Mouse (Mus musculus): Measurements from ENCODE around the gene Slc15a5.

Slc15a5 gene

DNA sequence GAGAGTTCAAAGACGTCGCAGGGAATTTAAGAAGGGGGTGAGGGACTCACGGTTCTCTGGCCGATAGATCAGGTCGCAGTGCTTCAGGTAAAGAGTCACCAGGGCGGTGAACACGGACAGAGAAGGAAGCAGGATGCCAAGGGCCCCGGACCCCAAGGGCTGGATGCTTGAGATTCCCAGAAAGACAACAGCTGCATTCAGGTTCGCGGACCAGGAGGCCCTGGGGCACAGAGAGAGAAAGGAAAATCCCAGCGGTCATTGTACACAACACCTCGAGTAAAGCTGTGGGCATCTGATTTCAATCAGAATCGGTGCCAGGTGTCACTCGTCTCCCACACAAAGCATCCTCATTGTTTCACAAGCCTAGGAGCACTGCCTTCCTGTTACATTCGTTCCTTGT, 24.1 kb downstream of the Slc15a5 start:
- DNase-seq (ENCODE audit: low spot score), result no peak

DNA sequence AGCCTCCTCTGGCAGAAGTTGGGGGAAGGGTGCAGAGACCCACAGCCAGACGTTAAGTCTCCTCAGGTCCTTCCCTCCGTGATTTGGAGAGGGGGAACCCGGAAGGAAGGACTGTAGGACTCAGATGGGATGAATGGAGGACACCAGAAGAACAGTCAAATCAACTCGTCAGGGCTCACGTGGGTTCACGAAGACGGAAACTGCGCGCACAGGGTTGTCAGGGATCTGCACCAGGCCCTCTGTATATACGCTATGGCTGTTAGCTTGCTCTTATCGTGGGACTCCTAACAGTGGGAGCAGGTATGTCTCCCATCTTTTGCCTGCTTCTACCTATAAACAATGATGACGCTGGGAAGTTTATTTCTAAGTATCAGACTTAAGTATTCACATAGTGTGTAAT, 24.8 kb downstream of the Slc15a5 start:
- no peak for DNase-seq (ENCODE audit: low spot score)

DNA sequence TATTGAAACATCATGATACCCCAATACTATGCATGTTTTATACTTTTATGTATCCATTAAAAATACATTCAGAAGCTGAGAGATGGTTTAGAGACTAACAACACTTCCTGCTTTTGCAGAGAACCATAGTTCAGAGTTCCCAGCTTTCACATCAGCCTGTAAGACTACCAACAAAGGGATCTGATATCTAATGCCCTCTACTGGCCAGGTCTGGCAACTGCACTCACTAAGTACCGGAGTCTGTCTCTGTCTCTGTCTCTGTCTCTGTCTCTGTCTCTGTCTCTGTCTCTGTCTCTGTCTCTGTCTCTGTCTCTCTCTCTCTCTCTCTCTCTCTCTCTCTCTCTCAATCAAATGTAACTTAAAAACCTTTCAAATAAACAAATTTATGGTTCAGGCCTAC, 25.6 kb downstream of the Slc15a5 start:
- no peak for DNase-seq (ENCODE audit: low spot score)

DNA sequence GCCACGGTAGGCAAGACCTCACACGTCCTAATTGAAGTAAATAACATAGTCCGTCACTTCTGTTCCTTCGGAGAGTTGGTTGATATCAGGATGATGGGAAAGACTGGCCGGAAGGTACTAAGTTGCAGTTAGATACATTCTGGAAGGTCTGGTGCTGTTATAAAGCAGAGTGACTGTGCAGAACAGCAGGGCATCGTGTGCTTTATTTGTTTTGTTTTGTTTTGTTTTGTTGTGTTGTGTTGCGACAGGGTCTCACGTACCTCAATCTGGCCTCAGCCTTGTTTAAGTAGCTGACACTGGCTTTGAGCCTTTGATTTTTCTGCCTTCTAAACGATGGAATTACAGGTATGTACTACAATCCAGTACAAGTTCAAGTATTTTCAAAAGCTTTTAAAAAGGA, 26.0 kb downstream of the Slc15a5 start:
- DNase-seq (ENCODE audit: low spot score), result no peak

DNA sequence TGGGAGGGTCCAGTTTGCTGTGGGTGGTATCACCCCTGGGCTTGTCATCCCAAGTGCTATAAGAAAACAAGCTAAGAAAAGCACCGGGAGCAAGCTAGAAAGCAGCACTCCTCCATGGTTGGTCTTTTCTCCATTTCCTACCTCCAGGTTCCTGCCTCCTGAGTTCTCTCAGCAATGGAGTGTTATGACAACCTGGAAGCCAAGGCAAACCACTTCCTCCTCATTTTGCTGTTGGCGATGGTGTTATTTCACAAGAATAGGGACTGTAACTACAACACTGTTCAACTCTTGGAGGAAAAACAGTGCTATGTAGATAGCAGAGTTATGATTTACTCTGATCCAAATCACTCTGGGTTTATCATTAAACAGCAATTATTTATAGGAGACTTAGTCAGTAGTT, 34.4 kb downstream of the Slc15a5 start:
- no peak for DNase-seq (ENCODE audit: low spot score)

DNA sequence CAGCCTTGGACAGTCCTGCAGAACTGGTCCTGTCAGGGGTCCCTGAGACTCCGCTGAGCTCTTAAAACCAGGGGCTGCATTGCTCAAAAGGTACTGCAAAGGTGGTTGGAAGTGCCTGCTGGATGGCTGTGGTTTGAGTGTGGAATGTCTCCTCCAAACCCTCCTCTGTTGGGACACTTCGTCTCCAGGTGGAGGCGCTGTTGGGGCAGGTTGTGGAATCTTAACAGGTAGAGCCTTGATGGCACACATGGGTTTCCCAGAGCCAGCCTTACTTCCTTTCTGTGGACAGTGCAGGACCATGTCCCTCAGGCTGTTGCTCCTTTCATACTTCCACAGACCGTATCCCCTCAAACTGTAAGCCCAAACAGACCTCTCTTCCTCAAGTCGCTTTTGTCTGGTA, 36.8 kb downstream of the Slc15a5 start:
- no peak for DNase-seq (ENCODE audit: low spot score)

DNA sequence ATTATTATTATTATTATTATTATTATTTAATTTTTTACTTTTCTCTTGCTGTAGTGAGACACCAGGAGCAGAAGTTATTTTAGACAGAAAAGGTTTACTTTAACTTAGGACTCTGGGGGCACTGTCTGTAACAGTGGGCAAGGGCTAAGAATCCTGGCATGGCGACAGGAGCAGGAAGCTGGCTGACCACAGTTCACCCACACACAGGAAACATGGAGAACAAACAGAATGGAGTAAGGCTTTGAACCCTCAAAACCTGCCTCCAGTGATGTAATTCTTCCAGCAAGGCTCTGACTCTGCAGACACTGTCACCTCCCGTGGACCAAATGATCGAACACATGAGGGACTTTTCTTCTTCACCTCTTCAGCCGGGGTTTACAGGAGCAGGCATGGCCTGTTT, 37.9 kb downstream of the Slc15a5 start:
- DNase-seq (ENCODE audit: low spot score), result no peak

DNA sequence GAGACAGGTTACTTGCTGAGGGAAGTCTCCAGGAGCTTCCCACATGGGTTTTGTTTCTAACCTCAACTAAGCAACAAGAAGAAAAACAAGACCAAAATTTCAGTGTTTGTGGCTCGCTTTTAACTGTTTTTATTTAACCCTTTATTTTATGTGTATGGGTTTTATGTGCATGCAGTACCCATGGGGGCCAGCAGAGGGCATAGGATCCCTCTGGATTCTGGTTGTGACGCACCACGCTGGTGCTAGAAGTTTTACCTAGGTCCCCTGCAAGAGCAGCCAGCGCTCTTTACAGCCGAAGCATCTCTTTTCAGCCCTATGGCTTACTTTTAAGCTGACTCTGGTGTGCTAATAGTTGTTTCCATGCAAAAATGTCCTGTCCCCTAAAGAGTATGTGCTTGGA, 42.1 kb downstream of the Slc15a5 start:
- no peak for DNase-seq (ENCODE audit: low spot score)

DNA sequence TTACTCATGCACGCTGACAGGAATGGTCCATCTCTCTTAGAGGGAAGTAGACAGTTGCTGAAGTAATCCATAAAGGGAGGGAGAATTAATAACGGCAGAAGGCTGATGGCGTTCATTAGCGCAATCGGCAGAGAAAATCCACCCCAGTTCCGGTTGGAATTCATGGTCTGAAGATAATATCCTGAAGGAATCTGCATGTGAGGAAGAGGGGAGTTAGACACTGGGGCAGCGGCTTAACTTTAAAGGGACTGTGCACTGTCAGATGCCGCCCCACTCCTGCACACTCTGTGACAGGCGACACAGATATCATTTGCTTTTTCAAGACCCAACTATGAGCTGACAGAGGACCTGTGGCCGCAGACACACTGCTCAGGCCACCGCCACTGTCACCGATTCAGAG, 42.8 kb downstream of the Slc15a5 start:
- no peak for DNase-seq (ENCODE audit: low spot score)

DNA sequence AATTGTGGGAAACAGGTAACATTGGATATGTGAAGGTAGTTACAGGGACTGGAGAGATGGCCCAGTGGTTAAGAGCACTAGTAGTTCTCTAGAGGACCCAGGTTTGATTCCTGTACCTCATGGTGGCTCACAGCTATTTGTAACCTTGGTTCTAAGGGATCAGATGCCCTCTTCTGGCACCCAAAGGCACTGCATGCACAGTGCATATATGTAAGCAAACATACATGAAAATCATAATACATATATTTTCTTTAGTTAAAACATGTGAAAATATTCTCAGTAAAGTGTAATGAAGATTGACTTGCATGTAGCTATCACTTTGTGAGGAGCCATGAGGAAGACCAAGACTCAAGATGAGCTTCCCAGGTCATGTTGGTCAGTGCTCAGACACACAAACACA, 62.8 kb downstream of the Slc15a5 start:
- no peak for DNase-seq (ENCODE audit: low spot score)

DNA sequence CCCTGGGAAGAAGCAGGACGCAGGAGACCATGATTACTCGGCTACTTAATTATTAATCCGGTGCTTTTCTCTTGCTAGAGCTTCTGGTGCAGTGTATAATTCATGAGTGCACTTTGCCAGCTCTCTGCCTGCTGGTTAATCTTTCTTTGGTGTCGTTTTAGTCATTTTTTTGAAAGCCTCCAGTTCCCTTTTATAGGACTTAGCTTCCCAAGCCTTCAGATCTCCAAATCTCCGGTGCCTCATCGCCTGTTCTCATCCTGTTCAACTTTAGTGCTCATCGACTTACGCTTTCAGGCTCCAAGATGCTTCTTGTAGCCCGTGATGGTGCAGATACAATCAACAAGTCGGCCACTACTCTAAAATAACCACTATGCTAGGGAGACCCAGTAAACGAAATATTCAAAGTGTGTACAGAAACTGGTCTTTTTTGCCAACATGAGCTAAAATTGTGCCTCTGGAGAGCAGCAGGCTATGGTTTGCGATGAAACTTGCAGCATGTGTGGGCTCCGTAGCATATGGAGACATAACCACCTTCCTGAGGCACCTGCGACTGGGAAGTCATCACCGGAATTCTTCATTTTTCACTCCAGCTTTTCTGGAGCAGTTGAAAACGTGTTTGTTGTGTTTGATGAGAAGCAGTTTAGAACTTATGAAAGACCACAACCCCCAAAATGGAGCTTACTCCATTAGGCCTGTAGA, 64.6 kb downstream of the Slc15a5 start:
- DNase-seq (ENCODE audit: low spot score), result no peak

DNA sequence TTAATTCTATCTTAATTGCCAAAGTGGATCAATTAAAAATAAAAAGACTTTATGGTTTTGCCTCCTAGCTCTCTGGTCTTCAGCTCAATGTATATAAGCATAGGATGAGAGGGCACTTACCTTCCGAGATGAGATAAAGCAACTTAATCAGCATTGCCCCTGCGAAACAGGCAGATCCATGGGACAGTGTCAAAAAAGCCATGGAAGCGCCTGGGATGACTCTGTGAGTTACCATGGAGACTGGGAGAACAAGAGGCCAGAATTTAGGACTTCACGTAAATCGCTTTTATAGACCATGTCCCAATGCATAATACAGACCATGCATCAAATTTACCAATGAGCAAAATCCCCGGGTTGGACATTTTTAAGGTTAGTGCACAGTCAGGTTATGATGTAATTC, 67.8 kb downstream of the Slc15a5 start:
- no peak for DNase-seq (ENCODE audit: low spot score)

DNA sequence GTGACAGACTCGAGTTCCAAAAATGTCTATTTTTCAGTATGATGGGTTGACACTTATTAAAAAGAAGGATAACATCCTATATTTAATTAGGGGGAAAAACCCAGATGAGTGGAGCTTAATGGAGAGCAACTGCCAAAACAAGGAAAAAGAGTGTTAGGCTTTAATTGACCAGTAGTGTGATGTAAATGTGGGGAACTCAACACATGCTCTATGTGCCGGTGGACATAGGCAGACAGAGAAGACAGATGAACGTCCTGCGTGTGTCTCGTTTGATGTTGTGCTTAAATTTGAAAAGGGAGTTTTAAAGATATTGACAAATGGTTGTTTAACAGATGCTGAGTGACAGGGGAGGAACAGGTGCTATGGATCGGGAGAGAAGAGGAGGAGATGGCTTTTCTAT, 72.0 kb downstream of the Slc15a5 start:
- DNase-seq (ENCODE audit: low spot score), result no peak

DNA sequence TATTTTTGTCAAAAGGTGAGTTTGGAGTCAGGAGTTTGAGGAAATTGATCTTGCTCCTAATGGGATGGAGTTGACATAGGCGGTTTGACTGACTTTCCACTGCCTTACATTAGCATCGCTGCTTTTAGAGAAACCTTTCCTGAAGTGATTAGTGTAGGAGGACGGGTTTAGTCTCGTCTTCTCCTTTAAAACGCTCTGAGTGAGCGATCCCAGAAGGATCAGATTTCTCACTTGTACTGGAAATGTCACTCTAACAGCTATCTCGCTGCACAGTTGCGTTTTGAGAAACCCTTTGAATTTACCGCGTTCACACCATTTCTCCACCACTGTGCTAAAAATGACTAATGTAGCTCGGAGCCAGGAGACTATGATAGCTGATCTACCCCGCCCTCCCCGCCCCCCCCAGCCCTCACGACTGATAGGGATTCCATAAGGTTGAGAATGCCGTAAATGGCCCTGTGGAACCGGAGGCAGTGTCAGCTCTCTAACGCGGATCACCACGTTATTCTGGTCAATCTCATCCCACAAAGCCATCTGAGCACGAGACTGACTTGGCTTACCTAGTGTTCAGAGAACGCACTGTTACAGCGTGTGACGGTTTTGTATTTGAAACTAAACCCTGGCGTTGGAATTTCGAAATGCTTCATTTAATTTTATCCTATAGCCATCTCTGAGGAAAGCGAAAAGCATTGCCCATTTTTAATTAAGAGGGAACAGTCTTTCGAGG, 73.0 kb downstream of the Slc15a5 start:
- DNase-seq (ENCODE audit: low spot score), result no peak

DNA sequence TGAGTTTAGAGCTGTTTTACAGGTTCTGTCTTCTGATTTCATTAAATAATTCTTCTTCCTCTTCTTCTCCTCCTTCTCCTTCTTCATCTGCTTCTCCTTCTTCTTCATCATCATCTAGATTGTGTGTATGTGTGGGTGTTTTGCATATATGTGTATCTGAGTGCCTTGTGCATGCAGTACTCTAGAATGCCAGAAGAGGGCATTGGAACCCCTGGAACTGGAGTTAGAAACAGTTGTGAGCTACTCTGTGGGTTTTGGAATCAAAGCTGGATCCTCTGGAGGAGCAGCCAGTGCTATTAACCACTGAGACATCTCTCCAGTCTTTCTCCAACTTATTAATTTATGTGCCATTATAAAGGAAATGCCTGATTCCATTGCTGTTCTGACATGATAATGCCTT, 89.9 kb downstream of the Slc15a5 start:
- DNase-seq (ENCODE audit: low spot score), result no peak

DNA sequence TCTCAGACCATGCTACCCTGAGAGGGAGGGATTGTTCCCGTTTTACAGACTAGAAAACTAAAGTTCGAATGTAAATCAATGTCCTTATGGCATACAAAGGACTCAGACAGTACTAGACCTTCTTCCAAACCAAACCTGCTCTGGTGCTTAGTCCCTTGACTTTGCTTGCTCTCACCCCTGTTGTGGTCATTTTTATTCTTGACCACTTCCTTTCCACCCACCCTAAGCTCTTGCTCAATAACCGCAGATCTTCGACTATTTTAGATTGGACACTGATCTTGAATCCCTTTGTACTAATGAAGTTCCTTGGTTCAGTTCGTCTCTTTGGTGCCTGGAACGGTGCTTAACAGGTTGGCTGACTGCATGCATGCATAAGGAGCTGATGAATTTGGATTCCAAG, 94.5 kb downstream of the Slc15a5 start:
- no peak for DNase-seq (ENCODE audit: low spot score)

DNA sequence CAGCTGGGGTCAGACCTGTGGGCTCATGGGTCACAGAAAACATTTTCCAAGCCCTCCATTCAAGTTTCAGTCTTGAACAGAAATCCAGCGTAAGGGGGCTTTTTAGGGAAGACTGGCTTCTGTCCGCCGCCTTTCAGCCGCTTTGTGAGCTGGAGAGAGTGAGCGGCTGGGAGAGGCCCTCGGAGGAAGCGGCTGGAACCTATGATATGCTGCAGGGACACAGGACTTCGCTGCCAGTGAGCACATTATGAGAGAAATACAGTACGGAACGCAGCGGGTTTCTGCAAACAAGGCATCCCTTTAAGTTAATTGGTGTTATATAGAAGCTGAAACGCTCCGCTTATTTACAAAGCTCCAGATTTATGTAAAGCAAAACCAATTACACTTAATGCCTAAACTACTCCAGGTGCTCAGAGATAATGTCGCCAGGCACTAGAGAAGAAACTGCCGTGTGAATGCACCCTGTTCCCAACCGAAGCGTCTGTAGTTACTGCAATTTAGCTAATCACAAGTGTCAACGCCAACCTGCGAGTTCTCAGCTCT, 97.5 kb downstream of the Slc15a5 start:
- no peak for DNase-seq (ENCODE audit: low spot score)

DNA sequence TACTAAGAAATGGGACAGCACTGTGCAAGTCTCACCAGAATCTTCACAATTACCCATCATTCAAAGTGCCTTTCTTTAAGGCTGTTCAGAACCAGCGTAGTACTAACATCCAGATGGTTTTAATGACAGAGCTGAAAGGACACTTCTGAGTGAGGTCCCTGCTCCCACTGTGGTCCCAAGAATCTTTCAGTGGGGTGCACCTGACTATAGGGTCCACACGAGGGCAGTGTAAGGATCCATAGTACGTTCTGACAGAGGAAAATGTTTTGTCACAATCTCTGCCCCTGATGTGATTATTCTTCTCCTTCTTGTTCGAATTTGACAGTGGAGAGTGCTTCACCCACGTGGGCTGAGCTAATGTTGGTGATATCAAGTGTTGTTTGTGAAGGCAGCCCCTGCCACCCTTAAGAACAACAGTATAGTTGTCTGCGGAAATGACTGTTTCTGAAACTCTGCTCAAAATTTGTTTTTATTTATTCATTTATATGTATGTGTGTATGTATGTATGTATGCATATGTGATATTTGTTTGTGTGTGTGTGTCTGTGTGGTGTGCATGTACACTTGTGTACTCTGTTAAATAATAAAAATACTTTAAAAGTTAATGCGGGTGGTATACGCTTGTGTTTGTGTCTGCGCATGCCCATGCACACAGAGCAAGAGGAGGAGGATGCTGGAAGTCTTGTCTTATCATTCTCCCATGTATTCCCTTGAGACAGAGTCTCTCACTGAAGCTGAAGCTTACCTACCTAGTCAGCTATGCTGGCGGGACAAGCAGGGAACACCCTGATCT, 98.6 kb downstream of the Slc15a5 start:
- no peak for DNase-seq (ENCODE audit: low spot score)

DNA sequence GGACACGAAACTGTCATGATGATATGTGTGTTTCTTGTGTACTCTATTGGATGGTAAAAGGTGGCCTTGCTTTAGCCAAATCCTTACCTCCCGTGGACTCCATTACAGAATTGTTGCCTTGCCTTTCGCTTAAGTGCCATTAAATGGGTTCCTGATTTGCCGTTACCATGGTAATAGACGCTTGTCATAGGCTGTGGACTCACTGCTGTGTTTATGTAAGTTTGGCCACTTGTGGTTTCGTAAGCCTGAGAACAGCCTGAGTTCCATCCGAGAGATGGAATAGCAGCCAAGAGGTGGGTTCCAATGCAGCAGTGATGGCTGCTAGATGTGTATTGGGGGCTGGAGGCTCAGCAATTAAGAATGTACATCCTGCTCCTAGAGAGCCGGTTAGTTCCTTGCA, 99.3 kb downstream of the Slc15a5 start:
- no peak for DNase-seq (ENCODE audit: low spot score)

DNA sequence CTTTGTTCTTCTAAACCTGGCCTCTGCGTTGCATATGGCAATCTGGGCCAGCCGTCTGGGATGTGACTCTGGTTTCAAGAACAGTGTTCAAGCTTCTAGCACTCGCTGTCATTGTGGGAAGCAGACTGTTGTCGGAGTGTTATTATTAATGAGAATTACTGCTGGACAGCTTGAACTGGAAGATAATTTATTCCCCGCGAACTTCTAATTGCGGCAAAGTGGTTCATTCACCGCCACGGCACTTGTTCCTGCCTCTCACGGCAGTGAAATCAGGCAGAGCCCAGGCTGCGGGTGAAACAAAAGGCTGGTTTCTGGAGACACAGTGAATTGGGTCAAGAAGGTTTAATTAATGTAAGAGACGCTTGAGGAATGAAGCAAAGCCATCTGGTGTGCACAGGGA, 99.9 kb downstream of the Slc15a5 start:
- no peak for DNase-seq (ENCODE audit: low spot score)

DNA sequence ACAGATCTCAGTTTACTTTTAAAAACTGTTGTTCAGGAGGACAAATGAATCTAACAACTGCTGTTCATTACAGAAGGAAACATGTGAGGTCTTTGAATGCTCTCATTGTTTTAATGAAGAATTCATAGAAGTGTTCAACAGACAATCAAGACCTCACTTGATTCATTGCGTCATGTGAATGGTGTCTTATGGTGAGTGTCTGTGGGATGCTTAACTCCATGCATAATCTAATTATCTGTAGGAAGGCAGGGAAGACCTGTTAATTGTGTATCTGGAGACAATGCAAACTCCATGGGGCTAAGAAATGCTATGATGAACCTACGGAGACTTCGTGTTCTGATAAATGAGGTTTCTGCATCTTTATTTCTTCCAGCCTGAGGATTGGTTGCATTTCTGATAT, 103.7 kb downstream of the Slc15a5 start:
- no peak for DNase-seq (ENCODE audit: low spot score)

DNA sequence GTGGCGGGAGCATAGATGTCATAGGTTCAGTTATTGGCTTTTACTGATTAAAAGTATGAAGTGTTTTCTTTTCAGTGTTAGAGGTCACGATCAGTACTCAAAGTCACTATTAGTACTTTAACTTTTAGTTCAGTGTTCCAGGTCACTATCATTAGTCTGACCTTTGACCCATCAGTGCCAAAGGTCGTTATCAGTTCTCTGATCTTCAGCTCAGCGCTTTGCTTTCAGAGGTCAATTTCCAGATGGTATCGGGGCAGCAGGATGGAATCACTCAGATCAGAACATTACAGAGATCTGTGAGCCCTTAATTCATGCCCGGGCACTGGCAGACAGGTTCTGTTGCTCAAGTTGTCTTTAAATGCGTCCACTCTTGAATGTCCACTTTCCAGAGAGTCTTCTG, 116.0 kb downstream of the Slc15a5 start:
- DNase-seq (ENCODE audit: low spot score), result no peak

DNA sequence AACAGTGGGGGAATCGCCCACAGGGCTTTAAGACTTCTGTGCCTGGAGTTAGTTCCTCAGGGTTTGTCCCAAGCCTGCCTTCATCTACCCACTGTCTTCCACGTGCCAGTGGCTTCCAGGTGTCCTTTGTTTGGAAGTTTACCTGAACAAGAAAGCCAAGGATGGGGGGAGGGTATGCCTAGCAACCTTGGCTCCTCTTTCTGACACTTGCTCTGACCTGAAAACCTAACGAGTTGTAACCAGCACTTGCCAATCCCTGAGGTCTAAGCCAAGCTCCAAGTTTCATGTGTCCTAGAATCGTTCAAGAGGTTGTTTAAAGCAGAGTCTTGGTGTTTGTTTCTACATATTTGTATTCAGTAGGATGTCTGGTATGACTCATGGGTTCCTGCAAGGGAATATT, 116.9 kb downstream of the Slc15a5 start:
- no peak for DNase-seq (ENCODE audit: low spot score)

All from ovary, postnatal 36 days (tissue).